Mouse (Mus musculus): Measurements from ENCODE around the gene Gli2.

DNA sequence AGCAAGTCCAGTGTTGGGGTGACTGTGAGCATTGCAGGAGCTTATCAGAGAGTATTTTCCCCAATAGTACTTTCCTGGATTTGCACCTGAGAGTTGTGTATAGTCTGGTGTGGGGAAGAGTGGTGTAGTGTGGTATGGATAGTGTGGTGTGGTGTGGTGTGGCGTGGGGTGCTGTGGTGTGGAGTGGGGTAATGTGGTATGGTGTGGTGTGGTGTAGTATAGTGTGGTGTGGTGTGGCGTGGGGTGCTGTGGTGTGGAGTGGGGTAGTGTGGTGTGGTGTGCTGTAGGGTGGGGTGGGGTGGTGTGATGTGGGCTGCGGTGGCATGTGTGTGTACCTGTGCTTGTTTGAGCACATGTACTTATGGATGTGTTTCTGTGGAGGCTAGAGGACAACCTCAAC lies 246.7 kb downstream of the Gli2 start:
- TF ChIP-seq REST (IDR thresholded peaks at IDR 0.05; ENCODE audit: insufficient read depth, insufficient read length) (no peak), MAX (IDR thresholded peaks at IDR 0.05; ENCODE audit: low read depth) (no peak), POLR2A (IDR thresholded peaks at IDR 0.05; ENCODE audit: insufficient read length, low read depth) (no peak), E2F4 (IDR thresholded peaks at IDR 0.05; ENCODE audit: insufficient read depth) (no peak), MYOG (IDR thresholded peaks at IDR 0.05; ENCODE audit: control insufficient read depth in 1 of 3, insufficient read depth in 1 of 3, insufficient read length in 2 of 3, low read depth in 2 of 3) (no peak), POLR2AphosphoS2 (IDR thresholded peaks at IDR 0.05; ENCODE audit: insufficient read length, low read depth) (no peak), TCF12 (IDR thresholded peaks at IDR 0.05; ENCODE audit: insufficient read depth, poor library complexity, severe bottlenecking) (no peak), MYOD1 (IDR thresholded peaks at IDR 0.05; ENCODE audit: control insufficient read depth in 1 of 3, insufficient read length in 2 of 3, low read depth in 2 of 3) (no peak), TCF3 (IDR thresholded peaks at IDR 0.05; ENCODE audit: insufficient read length, low read depth) (no peak), USF1 (IDR thresholded peaks at IDR 0.05; ENCODE audit: low read depth) (no peak), SRF (IDR thresholded peaks at IDR 0.05; ENCODE audit: control insufficient read depth, insufficient read length, low read depth) (no peak), CEBPB (IDR thresholded peaks at IDR 0.05; ENCODE audit: insufficient read depth, poor library complexity, severe bottlenecking) (no peak)

Data from myocyte (in vitro differentiated cells).